Mouse (Mus musculus) regulatory T cell (primary cell): ENCODE data around the gene Itpa.

Experiments used
- in situ Hi-C: fragments of 300-600 bp; cut with MboI, MseI; formaldehyde crosslinking; loops from one replicate; pipeline ENCODE4 v1.15.1; 2025; ENCODE audit warnings: high pct_unique_total_duplicates

The Itpa gene

DNA sequence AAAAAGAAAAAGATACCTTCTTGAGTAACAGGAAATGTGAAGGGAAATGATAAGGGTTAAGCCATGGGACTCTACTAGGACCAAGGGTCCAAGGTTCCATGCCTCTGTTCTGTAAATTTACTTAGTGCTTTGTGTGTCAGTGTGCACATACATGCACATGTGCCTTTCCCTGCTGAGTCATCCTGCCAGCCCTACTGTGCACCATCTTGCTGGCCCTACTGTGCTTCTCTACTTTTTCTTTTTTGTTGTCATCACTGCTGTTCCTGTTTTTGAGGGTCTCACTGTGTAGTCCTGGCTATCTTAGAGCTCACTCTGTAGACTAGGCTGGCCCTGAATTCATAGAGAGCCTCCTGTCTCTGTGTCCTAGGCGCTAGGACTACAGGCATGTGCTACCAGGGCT is 60.3 kb downstream of the Itpa start:
- in situ Hi-C loops, result no loop called here

DNA sequence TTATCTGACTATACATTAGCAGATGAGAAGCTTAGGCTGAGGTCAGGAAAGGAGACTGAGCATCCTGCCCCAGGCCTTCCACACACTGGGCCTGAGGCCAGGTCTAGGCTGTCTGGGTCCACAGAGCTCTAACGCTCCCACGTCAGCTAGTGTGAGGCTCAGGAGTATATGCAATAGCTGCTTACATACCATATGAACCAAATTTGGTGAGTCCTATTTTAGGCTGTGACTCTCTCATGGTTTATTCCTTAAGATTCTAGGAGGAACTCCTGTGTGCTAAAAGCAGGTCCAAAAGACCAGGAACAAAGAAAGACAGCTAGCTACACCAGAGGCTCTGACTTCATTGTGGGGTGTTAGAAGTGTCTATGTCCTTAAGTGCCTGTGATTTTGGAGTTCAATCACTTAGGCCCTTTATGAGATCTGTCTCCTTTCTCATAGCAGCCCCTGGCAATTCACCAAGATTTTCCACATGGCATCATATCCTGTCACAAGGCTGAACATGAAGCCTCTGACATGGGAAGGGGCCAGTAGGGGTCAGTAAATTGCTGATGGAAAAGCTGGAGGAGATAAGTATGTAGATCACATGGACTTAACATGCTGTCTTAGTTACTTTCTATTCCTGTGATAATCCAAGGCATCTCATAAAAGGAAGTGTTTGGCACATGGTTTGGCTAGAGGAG is 61.6 kb downstream of the Itpa start:
- in situ Hi-C loops, result no loop called here

DNA sequence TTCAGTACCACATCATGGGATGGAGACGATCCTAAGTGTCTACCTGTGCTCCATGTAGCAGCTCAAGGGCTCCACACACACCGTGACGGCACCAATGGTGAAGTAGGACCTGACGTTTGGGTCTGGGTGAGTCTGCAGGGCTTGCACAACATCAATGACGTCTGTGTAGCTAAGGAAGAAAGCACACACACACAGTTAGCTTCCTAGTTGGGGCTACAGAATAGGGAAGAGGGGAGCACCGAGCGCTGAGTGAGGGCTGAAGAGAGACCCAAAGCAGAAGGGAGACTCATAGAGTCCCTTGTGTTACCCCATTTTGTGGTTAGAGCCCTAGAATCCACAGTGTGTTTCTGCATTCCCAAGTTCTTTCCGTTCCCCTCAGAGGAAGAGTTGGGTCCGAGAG is 63.3 kb downstream of the Itpa start:
- in situ Hi-C loops, result no loop called here
